Mouse (Mus musculus) lung, postnatal 0 days (tissue): ENCODE results near the gene Zbtb8a.

Source experiments
- CTCF ChIP-seq: IDR thresholded peaks from 2 replicates; pipeline ENCODE4 v1.5.1; 2016; ENCODE audit warnings: antibody characterized with exemption, mild to moderate bottlenecking
- EP300 ChIP-seq: IDR thresholded peaks from 2 replicates; pipeline ENCODE4 v1.6.1; 2016; ENCODE audit warnings: antibody characterized with exemption, mild to moderate bottlenecking, control low read depth

- TF ChIP-seq CTCF, result no peak
- no peak for TF ChIP-seq EP300
Observed at GRCm38 (mm10) chr4:129357613-129358163, 20.2 kb downstream of the Zbtb8a start.
